Mouse (Mus musculus) midbrain, embryonic 10.5 days (tissue): ENCODE results near the gene Swi5. TPM values are rescaled to one million over a fixed set of nuclear protein-coding genes. Genes with fewer than 3 reads are reported as not detected.
A peak's percentile ranks its signal among the peaks of the same experiment; 100 is the strongest.

Source experiments
- DNase-seq: peaks from one replicate; pipeline ENCODE4 v3.0.0-alpha.2; 2017; ENCODE audit warnings: low spot score
- H3K27ac ChIP-seq: fragments of 300-500 bp; sonication (generic); replicated peaks from 2 replicates; pipeline ENCODE4 v1.5.1; 2016; ENCODE audit warnings: mild to moderate bottlenecking
- H3K27me3 ChIP-seq: fragments of 300-500 bp; sonication (generic); 2 replicates; pipeline ENCODE4 v1.6.1; 2016; ENCODE audit warnings: low read depth, mild to moderate bottlenecking; ENCODE audit not compliant: poor library complexity, severe bottlenecking
- H3K36me3 ChIP-seq: fragments of 300-500 bp; sonication (generic); 2 replicates; pipeline ENCODE4 v1.6.1; 2016; ENCODE audit warnings: mild to moderate bottlenecking, moderate library complexity
- H3K4me1 ChIP-seq: fragments of 300-500 bp; sonication (generic); 2 replicates; pipeline ENCODE4 v1.6.1; 2016
- H3K4me3 ChIP-seq: fragments of 300-500 bp; sonication (generic); 2 replicates; pipeline ENCODE4 v1.5.1; 2016; ENCODE audit warnings: mild to moderate bottlenecking, moderate library complexity
- H3K9me3 ChIP-seq: fragments of 300-500 bp; sonication (generic); replicated peaks from 2 replicates; pipeline ENCODE4 v1.6.1; 2016; ENCODE audit warnings: mild to moderate bottlenecking
- WGBS: fragments of 180-500 bp; shearing (Covaris S2); methylation state at CpG from one replicate; pipeline ENCODE4 v1.1.7; 2016; 5-methylcytosine and 5-hydroxymethylcytosine counted together
- polyA plus RNA-seq: library from polyadenylated mRNA; unstranded; fragments of >200 nt; fragmentation: Nextera tagmentation; extraction: Ambion mirVana; gene quantifications from 2 replicates; pipeline ENCODE4 v1.2.1, GENCODE M21; 2016

The Swi5 gene
- polyA plus RNA-seq, 1 experiment from 2014 or later: 536 TPM

GRCm38 (mm10) chr2:32319586-32320580 lies 32.0 kb upstream of the Swi5 start:
- Histone ChIP-seq H3K27me3 (peaks cover 51% of the 10 kb centered on the region), H3K4me3 (no peak overlapping the region), H3K9me3 (no peaks in the 10 kb centered on the region), H3K27ac (peak overlapping the region; percentile 52; the same call in 1 of the 2 replicates), H3K4me1 (peaks cover 74% of the 10 kb centered on the region), H3K36me3 (0 out of 2 replicates have a peak, but pooled peaks cover 2% of the 10 kb centered on the region)
- 58% methylated on average over 9 of the region's 9 CpGs for whole genome bisulfite sequencing
- peak; percentile 42 for DNase-seq

- H3K9me3 ChIP-seq: no peaks in the 10 kb centered on the region
- H3K36me3 ChIP-seq: 0 out of 2 replicates have a peak, but pooled peaks cover 5% of the 10 kb centered on the region
- peaks cover 59% of the 10 kb centered on the region for H3K27me3 ChIP-seq
- peaks cover 75% of the 10 kb centered on the region for H3K4me1 ChIP-seq
- peak overlapping the region; percentile 47 for H3K4me3 ChIP-seq
- 71% methylated on average over 14 of the region's 14 CpGs for WGBS
- H3K27ac ChIP-seq: peak overlapping the region; percentile 76
- no peak for DNase-seq
Measured at GRCm38 (mm10) chr2:32318709-32319585, 31.1 kb upstream of the Swi5 start.

- Histone ChIP-seq H3K27ac (peak overlapping the region; percentile 76), H3K27me3 (peaks cover 69% of the 10 kb centered on the region), H3K9me3 (no peaks in the 10 kb centered on the region), H3K36me3 (0 out of 2 replicates have a peak, but pooled peaks cover 5% of the 10 kb centered on the region), H3K4me3 (peak overlapping the region; percentile 47), H3K4me1 (peaks cover 68% of the 10 kb centered on the region)
- DNase-seq: peak; percentile 72
- 13% methylated on average over 19 of the region's 19 CpGs for WGBS
Measured at GRCm38 (mm10) chr2:32317791-32318417, 30.0 kb upstream of the Swi5 start.

- DNase-seq: no peak
- Histone ChIP-seq H3K36me3 (0 out of 2 replicates have a peak, but pooled peaks cover 5% of the 10 kb centered on the region), H3K27ac (peak overlapping the region; percentile 9), H3K4me3 (no peak overlapping the region), H3K4me1 (peaks cover 68% of the 10 kb centered on the region), H3K27me3 (peaks cover 77% of the 10 kb centered on the region), H3K9me3 (no peaks in the 10 kb centered on the region)
- 80% methylated on average over 20 of the region's 20 CpGs for whole genome bisulfite sequencing
Measured at GRCm38 (mm10) chr2:32316887-32317656, 29.2 kb upstream of the Swi5 start.

- Histone ChIP-seq H3K4me3 (peak overlapping the region; percentile 24; the same call in 1 of the 2 replicates), H3K4me1 (peaks cover 77% of the 10 kb centered on the region), H3K27ac (peak overlapping the region; percentile 61), H3K36me3 (0 out of 2 replicates have a peak, but pooled peaks cover 5% of the 10 kb centered on the region), H3K9me3 (no peaks in the 10 kb centered on the region), H3K27me3 (peaks cover 90% of the 10 kb centered on the region)
- peak; percentile 38 for DNase-seq
- WGBS: 11% methylated on average over 8 of the region's 8 CpGs
Measured at GRCm38 (mm10) chr2:32315751-32316150, 27.9 kb upstream of the Swi5 start.

- WGBS: 94% methylated on average over 14 of the region's 14 CpGs
- Histone ChIP-seq H3K9me3 (no peaks in the 10 kb centered on the region), H3K36me3 (peaks cover 11% of the 10 kb centered on the region), H3K4me1 (peaks cover 70% of the 10 kb centered on the region), H3K27me3 (peaks cover 93% of the 10 kb centered on the region), H3K4me3 (no peak overlapping the region), H3K27ac (peak overlapping the region; percentile 61; the same call in 1 of the 2 replicates)
- DNase-seq: no peak
Measured at GRCm38 (mm10) chr2:32314831-32315230, 27.0 kb upstream of the Swi5 start.

GRCm38 (mm10) chr2:32312318-32312964 lies 24.6 kb upstream of the Swi5 start:
- Histone ChIP-seq H3K36me3 (peaks cover 32% of the 10 kb centered on the region), H3K4me3 (peak overlapping the region; percentile 83), H3K9me3 (no peaks in the 10 kb centered on the region), H3K4me1 (peaks cover 53% of the 10 kb centered on the region), H3K27ac (peak overlapping the region; percentile 85), H3K27me3 (peaks cover 75% of the 10 kb centered on the region)
- peak; percentile 93 for DNase-seq
- 2% methylated on average over 55 of the region's 56 CpGs for WGBS

GRCm38 (mm10) chr2:32311443-32312317 lies 23.8 kb upstream of the Swi5 start:
- DNase-seq: no peak
- peaks cover 45% of the 10 kb centered on the region for H3K4me1 ChIP-seq
- peaks cover 40% of the 10 kb centered on the region for H3K36me3 ChIP-seq
- H3K27ac ChIP-seq: peak overlapping the region; percentile 85
- no peaks in the 10 kb centered on the region for H3K9me3 ChIP-seq
- peaks cover 67% of the 10 kb centered on the region for H3K27me3 ChIP-seq
- H3K4me3 ChIP-seq: peak overlapping the region; percentile 83
- 11% methylated on average over 41 of the region's 42 CpGs for WGBS

- no peak overlapping the region for H3K27ac ChIP-seq
- peaks cover 32% of the 10 kb centered on the region for H3K4me1 ChIP-seq
- peaks cover 54% of the 10 kb centered on the region for H3K36me3 ChIP-seq
- peaks cover 54% of the 10 kb centered on the region for H3K27me3 ChIP-seq
- no peak for DNase-seq
- H3K4me3 ChIP-seq: no peak overlapping the region
- no peaks in the 10 kb centered on the region for H3K9me3 ChIP-seq
- 91% methylated on average over 18 of the region's 18 CpGs for WGBS
Measured at GRCm38 (mm10) chr2:32310096-32310845, 22.4 kb upstream of the Swi5 start.
